Mouse (Mus musculus) ovary, postnatal 14 days (tissue): ENCODE measurements around the gene Lgr6.

ENCODE experiments used
- DNase-seq: peaks from one replicate; pipeline ENCODE4 v3.0.0; 2022; ENCODE audit warnings: low spot score

Gene Lgr6

DNA sequence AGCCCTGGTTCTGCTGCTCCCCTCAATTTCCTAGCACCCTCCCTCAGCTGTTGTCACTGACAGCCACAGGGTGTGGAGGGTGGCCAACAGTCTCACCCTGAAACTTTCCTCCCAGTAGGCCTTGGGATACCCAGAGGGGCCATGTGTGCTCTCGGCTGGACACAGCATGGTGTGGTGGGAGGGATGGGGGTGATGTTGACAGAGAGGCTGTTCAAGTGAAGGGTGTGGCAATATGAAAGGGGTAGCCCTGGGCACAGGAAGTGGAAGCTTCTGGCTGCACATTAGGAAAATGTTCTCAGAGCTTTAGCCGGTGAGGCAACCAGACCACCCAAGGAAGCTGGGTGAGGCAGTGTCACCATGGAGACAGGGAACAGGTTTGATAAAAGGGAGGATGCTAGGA is 26.1 kb downstream of the Lgr6 start:
- no peak for DNase-seq

DNA sequence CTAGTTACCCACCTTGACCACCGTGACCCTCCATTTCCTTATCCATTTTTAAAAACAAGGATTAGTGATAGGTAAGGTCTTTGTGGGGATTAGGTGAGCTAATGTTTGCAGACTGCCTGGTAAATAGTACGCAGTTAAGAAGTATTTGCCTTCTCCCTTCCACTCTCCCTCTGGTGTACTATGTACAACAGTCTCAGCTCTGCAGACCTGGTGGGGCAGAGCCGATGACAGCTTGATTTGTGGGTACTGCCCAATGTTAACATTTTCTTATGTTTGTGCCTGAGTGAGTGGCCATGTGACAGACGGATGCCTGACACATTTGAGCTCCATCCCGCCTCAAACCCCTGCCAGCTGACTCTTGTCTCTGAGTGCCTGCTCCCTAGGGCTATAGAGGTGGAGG is 28.6 kb downstream of the Lgr6 start:
- DNase-seq, result no peak

DNA sequence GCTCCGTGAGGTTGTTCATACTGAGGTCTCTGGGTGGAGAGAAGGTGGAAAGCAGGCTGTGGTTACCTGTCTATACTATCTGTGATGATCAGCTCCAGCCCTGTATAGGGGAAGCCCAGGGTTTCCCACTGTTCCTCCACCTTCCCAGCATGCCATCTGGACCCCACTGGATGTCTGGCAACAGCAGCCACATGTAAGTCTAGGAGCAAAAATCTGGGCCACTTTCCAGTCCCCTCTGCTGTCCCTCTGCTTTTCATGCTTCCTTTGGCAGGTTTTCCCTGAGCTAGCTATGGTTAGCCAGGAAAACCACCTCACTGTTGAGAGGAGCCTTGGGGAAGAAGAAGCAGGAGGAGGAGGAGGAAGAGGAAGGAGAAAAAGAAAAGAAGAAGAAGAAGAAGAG is 29.8 kb downstream of the Lgr6 start:
- DNase-seq, result no peak

DNA sequence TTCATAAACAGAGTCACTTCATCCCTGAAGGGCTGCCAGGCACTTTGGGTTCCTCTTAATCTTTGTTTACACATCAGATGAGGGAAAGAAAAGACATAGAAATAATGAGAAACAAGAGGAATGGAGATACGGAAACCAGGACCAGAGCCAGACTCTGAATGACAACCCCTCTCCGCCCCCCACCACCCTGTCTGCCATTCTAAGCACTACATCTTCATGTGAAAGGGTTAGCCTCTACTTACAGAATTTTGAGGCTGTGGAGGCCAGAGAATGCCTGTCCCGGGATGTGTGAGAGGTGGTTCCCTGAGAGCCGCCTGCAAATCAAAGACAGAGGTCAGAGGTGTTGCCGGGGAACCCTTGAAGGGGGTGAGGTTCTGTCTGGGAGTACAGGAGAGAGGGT is 32.4 kb downstream of the Lgr6 start:
- no peak for DNase-seq

DNA sequence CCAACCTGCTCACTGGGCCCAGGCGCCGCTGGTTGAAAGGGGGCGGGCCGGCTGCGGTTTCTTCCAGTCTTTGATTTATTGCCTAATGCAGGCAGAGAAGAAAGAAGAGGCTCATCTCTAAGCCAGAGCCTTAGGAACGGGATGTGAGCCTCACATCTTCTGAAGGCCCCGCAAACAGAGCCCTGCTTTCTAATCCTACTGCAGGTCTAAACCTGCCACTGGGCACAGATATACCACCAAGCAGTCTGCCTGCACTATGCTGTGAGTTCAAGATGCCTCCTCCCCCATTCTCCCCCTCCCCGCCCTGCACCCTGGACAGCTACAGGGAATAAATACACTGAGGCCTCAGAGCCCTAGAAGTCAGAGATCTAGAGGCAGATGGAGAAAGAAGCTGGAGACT is 35.2 kb downstream of the Lgr6 start:
- no peak for DNase-seq

DNA sequence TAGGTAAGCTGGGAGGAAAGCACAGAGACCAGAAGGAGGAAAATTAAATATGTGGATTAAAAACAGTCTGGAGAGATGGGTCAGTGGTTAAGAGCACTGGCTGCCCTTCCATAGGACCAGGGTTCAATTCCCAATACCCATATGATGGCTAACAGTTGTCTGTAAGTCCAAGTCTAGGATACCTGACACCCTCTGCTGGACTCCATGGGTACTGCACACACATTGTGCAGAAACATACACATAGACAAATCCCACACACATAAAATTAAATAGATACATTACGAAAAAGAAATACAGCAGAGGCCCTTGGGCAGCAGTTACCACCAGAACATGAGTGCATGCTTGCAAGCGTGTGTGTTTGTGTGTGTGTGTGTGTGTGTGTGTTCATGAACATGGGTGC is 40.6 kb downstream of the Lgr6 start:
- DNase-seq, result no peak

DNA sequence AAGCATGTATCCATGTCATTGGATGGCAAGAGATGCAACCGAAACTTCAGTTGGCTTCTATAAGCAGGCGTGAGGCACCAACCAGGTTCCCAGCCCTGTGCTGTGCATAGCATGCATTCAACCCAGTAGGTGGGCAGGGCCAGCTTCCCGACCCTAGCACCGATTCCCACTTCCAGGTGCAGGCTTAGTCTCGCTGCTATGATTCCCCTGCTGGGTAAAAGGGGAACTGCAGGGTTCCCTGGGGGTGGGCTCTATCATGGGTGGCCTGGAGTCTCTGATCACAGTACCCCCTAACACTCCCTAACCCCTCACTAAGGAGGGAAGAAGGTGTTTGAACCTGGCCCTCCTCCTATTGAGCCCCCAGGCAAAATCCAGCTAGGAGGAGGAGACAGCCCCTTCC is 42.1 kb downstream of the Lgr6 start:
- DNase-seq, result no peak

DNA sequence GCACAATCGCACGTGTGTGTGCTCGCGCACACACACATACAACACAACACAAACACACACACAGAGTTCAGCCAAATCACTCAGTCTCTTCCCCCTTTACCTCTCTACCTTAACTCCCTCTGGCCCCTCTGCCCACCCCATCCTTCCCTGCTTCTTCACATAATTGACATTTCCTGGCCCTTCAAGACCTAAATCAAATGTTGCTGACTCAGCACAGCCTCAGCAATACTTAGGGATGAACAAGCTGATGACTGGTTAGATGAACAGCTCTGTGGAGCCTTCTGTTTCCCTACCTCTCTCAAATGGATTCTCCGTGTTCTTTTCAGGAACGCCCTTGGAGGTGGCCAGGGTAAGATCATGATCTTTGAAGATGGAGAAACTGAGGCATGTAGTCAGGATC is 43.8 kb downstream of the Lgr6 start:
- DNase-seq, result no peak

DNA sequence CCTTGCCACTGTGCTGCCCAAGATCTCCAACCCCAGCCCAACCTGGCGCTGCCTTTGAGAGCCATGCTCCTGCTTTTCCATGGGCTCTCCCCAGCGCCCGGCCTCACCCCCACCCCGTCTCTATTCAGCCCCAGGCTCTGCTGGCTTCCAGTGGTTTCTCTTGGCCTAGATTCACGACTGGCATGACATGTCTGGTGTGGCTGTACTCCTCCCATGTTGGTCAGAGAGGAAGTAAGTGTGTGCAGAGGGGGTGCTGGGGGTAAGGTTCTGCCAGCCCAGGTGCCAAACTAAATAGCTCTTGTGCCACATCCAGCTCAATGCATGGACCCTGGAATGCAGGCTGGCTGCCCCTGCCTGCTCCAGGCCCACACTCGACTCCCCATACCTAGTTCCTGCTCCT is 44.9 kb downstream of the Lgr6 start:
- no peak for DNase-seq

DNA sequence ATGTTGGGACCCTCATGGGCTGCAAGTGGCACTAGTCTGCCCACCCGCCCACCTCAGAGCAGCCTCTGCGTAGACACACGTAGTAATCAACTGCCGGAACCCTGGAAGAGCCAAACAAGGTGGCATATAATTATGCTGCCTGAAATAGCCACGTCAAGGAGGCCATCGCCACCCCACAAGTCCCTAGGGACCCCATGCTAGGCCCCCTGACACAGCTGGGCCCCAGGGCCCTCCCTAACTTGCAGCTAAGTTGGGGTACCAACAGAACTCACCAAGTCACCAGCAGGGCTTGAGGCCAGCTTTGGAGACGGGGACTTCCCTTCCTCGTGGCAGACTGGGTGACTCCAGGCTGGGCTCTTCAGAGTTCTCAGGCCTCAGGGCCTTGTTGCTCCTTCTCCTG is 48.2 kb downstream of the Lgr6 start:
- no peak for DNase-seq

DNA sequence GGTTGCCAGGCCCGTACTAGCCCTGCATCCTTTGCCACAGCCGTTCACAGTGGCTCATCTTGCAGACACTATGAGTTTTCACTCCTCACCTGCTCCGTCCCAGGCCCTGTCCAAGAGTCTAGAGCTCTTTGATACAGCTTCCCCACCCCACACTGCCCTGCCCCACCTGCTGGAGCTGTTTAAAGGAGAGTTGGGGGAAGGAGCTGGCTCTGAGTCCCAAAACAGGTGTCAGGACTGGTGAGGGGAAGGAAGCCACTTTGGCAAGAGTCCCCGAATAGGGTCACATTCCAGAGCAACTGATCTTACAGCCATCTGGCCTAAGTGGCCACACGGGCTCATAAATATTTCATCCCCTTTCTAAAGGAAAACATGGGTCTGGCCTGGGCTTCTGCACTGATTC is 51.0 kb downstream of the Lgr6 start:
- DNase-seq, result no peak

DNA sequence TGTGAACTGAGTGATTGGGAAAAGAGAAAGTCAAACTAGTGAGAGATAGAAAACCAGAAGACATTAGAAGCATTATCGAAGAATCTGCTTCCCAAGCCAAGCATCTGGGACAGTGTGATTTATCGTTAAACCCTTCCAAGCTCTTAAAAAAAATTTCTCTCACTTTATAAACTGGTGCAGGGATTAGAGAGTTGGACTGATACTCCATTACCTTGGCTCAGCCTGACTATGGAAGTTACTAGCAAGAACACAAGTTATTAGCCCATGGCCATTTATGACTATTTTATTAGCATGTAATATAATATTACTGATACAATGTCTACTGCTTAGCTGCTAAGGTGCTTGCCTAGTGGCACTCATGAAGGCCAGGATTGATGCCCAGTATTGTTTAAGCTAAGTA is 60.6 kb downstream of the Lgr6 start:
- DNase-seq, result no peak

DNA sequence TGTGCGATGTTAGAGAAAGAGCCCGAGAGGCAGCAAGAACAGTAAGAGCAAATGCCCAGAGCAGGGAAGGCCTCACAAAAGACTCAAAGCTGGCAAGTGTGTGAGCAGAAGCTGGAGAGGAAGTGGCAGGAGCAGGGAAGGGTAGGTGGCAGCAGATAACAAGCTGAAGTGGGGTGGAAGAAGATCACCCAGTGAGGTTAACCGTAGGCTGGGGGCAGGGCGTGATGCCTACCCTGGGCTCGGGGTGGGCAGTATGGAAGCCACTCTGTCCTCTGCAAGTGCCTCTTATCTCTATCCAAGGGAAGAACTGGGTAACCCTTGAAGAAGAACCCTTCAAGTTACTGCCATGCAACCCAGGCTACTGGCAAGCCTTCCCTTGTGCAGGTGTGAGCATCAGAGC is 68.8 kb downstream of the Lgr6 start:
- DNase-seq, result no peak

DNA sequence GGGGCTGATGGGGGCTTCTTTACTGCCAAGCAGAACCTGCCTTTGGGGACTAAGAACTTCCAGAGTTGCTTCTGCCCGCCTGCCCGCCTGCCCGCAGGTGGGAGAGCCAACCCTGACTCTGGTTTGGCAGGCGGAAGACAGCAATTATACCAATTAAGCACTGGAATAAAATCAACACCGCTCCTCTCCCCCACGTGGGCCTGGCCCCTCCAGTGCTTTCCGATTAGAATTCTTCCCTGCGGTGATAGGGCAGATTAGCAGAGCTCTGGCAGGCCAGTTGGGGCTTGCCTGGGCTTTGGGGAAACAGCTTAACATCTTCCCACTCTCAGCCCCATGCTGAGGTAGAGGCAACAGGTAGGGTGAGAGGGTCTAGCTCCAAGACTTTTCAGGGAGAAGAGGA is 72.4 kb downstream of the Lgr6 start:
- DNase-seq, result no peak

DNA sequence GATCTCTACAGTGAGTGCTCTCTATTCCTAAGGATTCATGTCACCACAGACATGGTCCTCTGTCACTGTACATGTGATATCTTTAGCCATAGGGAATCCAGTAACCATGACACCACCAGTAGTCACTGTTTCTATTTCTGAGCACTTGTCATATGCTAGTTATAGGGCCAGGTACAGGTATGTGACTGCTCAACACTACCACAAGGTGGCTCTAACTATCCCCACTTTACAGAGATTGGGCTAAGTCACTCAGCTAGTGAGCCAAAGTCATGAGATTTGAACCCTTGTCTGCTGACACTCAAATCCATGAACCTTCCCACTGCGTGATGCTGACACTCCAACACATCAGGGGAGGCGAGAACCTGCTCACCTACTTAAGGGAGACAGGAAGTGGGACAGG is 75.0 kb downstream of the Lgr6 start:
- DNase-seq, result no peak

DNA sequence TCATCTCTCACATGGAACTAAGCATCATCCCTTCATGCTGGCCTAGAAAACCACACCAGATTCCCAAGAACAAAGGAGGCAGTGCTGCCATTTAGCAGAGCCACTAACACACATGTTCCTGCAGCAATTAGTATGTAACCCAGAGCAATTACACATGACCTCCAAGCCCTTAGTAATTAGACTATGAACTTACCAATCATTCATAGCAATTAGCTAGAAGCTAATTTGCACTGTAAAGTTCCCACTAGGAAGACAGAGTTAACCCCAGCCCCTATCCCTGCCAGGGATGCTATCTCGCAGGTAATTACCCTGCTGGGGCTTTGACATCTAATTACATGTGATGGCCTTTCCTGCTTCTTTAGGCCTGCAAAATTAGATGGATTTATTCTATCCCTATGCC is 78.8 kb downstream of the Lgr6 start:
- DNase-seq, result no peak

DNA sequence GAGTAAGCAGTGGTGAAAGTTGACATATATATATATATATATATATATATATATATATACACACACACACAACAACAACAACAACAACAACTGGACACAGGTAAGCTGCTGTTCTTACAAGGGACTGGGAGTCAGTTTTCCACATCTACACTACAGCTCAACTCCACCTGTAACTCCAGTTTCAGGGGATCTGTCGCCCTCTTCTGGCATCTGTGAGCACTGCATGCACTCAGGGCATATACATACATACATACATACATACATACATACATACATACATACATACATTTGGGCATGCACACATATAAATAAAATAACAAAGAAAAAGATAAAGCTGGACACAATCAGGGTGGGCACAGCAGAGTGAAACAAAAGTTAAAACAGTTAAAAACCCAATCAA is 81.5 kb downstream of the Lgr6 start:
- no peak for DNase-seq

DNA sequence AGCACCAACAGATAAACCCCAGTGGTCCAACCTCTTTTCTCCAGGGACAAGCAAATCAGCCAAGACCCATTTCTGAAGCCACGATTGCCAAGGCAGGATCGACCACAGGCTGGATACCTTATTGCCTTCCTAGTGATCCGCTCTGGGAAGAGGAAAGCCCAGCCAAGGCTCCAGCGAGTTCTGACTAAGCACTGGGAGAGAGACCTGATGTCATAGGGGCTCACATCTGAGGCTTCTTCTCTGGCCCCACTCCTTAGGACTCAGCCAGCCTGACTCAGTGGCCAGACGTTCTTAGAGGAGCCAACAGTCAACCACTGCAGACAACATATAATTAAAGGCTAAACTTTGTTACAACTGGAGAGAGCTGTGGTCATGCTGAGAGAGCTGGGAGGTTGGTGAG is 83.1 kb downstream of the Lgr6 start:
- no peak for DNase-seq

DNA sequence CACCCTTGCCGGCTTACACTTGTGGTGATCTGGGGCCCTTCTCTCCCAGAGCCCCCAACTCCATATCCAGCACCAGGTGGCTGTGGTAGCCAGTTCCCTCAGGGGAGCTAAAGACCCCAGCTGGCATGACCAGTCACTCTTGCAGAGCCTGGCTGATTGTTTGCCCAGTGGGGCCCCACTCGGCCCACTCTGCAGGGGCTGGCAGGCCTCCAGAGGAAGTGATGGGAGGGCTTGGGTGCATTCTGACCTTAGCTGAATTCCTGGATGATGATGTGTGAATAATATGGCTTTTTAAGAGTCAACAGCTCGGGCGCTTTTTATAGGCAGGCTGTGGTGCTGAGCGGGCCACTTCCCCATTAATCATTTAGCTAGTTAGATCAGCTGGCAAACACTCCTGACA is 84.1 kb downstream of the Lgr6 start:
- DNase-seq, result no peak

DNA sequence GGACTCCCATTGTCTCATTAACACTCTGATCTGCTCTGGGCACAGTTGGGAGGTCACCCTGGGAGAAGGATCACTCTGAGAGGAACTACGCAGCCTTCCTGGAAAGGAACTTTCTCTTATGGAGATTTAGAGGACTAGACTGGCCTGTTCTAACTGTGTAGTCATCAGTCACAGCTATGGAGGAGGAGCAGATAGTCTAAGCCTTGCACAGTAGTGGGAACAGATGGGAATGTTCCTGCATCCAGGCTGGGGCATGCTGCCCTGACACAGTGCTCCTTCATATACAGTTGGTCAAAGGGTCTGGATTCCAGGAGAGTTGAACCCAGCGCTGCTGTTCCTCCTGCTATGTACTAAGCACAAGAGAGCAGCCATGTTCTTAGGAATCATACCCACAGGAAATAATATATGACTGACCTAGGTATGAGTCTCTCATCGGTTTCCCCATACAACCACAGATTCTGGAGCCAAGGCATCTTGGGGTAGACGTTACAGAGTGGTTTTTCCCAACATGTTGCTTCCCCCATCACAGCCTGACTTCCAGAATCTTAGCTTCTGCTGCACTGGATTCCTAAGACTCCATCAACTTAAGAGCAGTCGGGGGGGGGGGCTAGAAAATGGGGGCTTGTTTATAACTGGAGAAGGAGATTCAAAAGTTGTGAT is 84.7 kb downstream of the Lgr6 start:
- no peak for DNase-seq

DNA sequence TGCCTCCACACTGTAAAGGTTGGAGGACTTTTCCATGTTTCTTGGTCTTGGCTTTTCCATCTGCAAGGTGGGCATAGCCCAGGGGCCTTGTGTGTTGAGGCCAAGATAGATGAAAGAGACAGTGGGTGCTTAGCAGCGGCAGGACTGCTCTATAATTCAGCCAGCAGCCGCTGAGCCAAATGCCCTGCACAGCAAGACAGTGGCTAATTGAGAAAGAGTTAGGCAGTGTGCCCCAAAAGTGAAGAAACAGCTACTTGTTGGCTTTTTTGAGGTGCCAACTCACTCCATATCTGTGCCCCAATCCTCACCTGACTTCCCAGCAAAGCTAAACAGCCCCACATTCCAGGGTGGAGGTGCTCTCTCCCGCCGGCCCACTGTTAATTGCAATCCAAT is 85.3 kb downstream of the Lgr6 start:
- DNase-seq, result no peak

DNA sequence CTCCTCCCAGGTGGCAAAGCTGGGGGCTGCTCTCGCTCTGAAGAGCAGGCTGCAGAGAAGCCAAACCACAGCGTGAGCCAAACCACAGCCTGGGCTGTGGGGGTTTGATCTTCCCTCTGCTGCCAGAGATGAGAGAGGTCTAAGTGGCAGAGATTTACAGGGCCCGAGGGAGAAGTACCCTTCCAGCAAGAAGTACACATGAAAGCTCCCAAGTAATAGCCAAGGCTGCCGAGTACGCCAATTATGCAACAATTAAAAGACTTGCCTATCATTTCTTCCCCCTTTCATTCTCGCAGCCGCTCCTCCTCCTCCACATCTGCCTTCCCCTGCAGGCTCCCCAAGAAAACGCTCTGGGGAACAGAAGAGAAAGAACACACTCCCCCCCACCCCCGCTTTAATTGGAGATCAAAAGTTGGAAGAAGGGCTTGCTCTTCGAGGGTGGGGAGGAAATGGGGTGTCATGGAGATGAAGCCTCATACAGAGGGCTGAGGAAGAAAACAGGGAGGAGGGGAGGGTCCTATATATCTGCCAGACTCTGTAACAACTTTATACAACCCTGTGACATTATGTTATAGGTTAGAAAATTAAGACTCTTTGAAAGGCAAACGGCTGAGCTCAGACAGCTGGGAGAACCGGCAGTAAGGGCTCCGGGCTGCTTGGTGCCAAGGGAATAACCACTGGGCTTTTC is 85.8 kb downstream of the Lgr6 start:
- DNase-seq, result no peak

DNA sequence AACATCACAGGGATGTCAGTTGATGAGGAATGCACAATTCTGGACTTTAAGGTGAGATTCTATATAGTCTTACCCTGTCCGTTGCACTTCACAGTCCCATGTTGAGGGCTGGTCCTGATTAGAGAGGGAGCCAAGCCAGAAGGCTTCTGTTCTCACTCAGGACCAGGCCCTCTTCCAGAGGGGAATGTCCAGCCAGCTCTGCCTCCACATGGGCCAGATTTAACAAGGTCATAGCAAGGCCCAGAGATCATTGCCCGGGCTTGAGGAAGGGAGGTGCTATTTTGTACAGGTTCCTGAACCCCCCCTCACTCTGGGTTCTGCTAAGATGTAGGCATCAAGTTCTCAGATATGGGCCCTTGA is 87.4 kb downstream of the Lgr6 start:
- DNase-seq, result no peak

DNA sequence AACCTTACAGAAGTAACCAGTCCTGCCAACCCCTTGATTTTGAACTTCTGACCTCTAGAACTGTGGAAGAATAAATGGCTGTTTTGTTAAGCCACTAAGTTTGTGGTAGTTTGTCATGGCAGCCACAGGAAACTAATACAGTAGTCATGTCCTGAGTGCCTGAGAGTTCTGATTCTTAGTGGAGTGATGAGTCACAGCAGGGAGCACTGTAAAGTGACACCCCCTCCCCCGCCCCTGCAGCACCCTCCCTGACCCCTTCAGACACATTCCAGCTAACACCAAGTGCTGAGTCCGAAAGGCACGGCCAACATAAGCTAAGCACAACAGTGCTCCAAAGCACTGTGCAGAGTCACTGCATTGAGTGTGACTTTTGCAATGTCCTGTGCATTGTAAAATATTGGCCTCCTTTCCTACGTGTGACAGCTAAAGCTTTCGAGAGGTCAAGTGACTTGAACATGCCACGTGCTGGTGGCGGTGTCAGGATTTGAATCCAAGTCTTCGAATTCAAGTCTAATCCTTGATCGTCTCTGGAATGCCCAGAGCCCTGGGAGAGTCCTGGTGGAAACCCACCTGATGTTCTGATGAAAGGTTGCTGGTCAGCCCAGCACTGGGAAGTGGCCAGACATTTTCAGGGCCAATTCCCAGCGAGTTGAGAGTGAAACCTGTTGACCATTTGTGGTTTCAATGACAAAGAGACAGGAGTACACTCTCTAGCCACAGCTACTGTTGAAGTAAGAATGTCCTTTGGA is 88.0 kb downstream of the Lgr6 start:
- DNase-seq, result no peak
